Mouse (Mus musculus) bone marrow macrophage, adult 2 months (primary cell): ENCODE measurements around the gene Kcna1. TPM values are rescaled to one million over a fixed set of nuclear protein-coding genes. Genes with fewer than 3 reads are reported as not detected.

Experiments used
- H3K27ac ChIP-seq: 2 replicates; pipeline ENCODE4 v1.5.1; 2012; ENCODE audit warnings: low read depth, low read length; ENCODE audit not compliant: insufficient read depth
- H3K4me1 ChIP-seq: 2 replicates; pipeline ENCODE4 v1.6.1; 2012; ENCODE audit warnings: low read length; ENCODE audit not compliant: control insufficient read depth, insufficient read depth
- H3K4me3 ChIP-seq: 2 replicates; pipeline ENCODE4 v1.5.1; 2012; ENCODE audit warnings: mild to moderate bottlenecking, low read length, moderate library complexity; ENCODE audit not compliant: insufficient read depth
- CTCF ChIP-seq: IDR thresholded peaks from 2 replicates; pipeline ENCODE4 v1.5.1; 2012; ENCODE audit warnings: low read depth, mild to moderate bottlenecking, low read length, moderate library complexity
- POLR2A ChIP-seq: IDR thresholded peaks from 2 replicates; pipeline ENCODE4 v1.6.1; 2012; ENCODE audit warnings: mild to moderate bottlenecking, low read depth, low read length, borderline replicate concordance
- polyA plus RNA-seq: library from polyadenylated mRNA; stranded (reverse); fragments of >200 nt; gene quantifications from 2 replicates; pipeline ENCODE4 v1.2.4, GENCODE M21; 2012; ENCODE audit not compliant: missing spikeins, insufficient read depth, insufficient read length

Gene Kcna1
- polyA plus RNA-seq, 1 experiment = not detected

- TF ChIP-seq POLR2A = no peak
- TF ChIP-seq CTCF = no peak
- no peaks in the 10 kb centered on the region for H3K4me1 ChIP-seq
- no peak overlapping the region for H3K27ac ChIP-seq
- no peak overlapping the region for H3K4me3 ChIP-seq
Measured at GRCm38 (mm10) chr6:126645044-126645541, 1.1 kb downstream of the Kcna1 start.

GRCm38 (mm10) chr6:126644181-126645043 is 1.8 kb downstream of the Kcna1 start:
- TF ChIP-seq CTCF (no peak), POLR2A (no peak)
- H3K27ac ChIP-seq = no peak overlapping the region
- H3K4me1 ChIP-seq = no peaks in the 10 kb centered on the region
- no peak overlapping the region for H3K4me3 ChIP-seq

GRCm38 (mm10) chr6:126643341-126644055 is 2.7 kb downstream of the Kcna1 start:
- H3K4me3 ChIP-seq = no peak overlapping the region
- no peak overlapping the region for H3K27ac ChIP-seq
- TF ChIP-seq POLR2A = no peak
- no peak for TF ChIP-seq CTCF
- H3K4me1 ChIP-seq = no peaks in the 10 kb centered on the region

- no peak overlapping the region for H3K4me3 ChIP-seq
Measured at GRCm38 (mm10) chr6:126642856-126643321, 3.3 kb downstream of the Kcna1 start.

GRCm38 (mm10) chr6:126628451-126628850 is 17.7 kb downstream of the Kcna1 start:
- Histone ChIP-seq H3K4me1 (no peaks in the 10 kb centered on the region), H3K27ac (no peak overlapping the region), H3K4me3 (no peak overlapping the region)
- no peak for TF ChIP-seq POLR2A
- no peak for TF ChIP-seq CTCF

More at GRCm38 (mm10) chr6:126642856-126643321, 3.3 kb downstream of the Kcna1 start:
- TF ChIP-seq CTCF (no peak), POLR2A (no peak)
- Histone ChIP-seq H3K27ac (no peak overlapping the region), H3K4me1 (no peaks in the 10 kb centered on the region)

GRCm38 (mm10) chr6:126618455-126618854 is 27.7 kb downstream of the Kcna1 start:
- no peak overlapping the region for H3K4me3 ChIP-seq
- TF ChIP-seq CTCF (no peak), POLR2A (no peak)
- H3K27ac ChIP-seq = no peak overlapping the region
- H3K4me1 ChIP-seq = no peaks in the 10 kb centered on the region

GRCm38 (mm10) chr6:126610746-126611145 is 35.4 kb downstream of the Kcna1 start:
- H3K4me3 ChIP-seq = no peak overlapping the region
- no peak overlapping the region for H3K27ac ChIP-seq
- TF ChIP-seq POLR2A = no peak
- TF ChIP-seq CTCF = no peak
- H3K4me1 ChIP-seq = no peaks in the 10 kb centered on the region

- Histone ChIP-seq H3K4me1 (no peaks in the 10 kb centered on the region), H3K27ac (no peak overlapping the region), H3K4me3 (no peak overlapping the region)
- no peak for TF ChIP-seq POLR2A
- no peak for TF ChIP-seq CTCF
Measured at GRCm38 (mm10) chr6:126609193-126609947, 36.8 kb downstream of the Kcna1 start.

- Histone ChIP-seq H3K4me3 (no peak overlapping the region), H3K4me1 (no peaks in the 10 kb centered on the region), H3K27ac (no peak overlapping the region)
- TF ChIP-seq CTCF = no peak
- TF ChIP-seq POLR2A = no peak
Measured at GRCm38 (mm10) chr6:126601843-126602326, 44.3 kb downstream of the Kcna1 start.
